Mouse (Mus musculus) erythroblast, embryonic 14.5 days (primary cell): ENCODE measurements around the gene Rab15.

Experiments used
- GATA1 ChIP-seq: IDR thresholded peaks from 2 replicates; pipeline ENCODE4 v1.6.1; 2012; ENCODE audit warnings: low read length, inconsistent platforms, mixed read lengths
- TAL1 ChIP-seq: IDR thresholded peaks from 3 replicates; pipeline ENCODE4 v1.6.1; 2012; ENCODE audit warnings: low read length, inconsistent platforms, mixed read lengths

GRCm38 (mm10) chr12:76813543-76813942 lies 9.2 kb downstream of the Rab15 start:
- TF ChIP-seq GATA1 (no peak), TAL1 (no peak)
